Mouse (Mus musculus) cerebellum, adult 9-10 months (tissue): ENCODE measurements around the gene Esm1.
A peak's percentile ranks its signal among the peaks of the same experiment; 100 is the strongest.
"Not testable (repeated sequence)": the region's sequence is repeated elsewhere in the genome, so short reads cannot be mapped to it uniquely, and the experiment has no call there.

ENCODE experiments used
- DNase-seq: peaks from one replicate; pipeline ENCODE4 v3.0.0; 2022

The Esm1 gene

DNA sequence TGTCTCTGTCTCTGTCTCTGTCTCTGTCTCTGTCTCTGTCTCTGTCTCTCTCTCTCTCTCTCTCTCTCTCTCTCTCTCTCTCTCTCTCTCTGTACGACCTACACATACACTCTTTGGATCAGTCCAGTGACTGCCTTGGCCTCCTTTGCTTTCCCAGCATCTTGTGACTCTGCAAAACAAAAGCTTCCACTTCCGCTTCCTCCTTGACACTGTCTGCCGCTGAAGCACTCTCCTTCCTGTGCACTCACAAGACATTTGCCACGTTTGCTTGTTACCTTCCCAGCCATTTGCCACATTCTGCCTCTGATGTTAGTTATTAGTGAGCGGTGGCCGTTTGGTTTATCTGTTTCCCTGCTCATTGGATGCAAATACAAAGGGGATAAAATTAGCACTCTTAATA lies 32.7 kb downstream of the Esm1 start:
- no peak for DNase-seq

DNA sequence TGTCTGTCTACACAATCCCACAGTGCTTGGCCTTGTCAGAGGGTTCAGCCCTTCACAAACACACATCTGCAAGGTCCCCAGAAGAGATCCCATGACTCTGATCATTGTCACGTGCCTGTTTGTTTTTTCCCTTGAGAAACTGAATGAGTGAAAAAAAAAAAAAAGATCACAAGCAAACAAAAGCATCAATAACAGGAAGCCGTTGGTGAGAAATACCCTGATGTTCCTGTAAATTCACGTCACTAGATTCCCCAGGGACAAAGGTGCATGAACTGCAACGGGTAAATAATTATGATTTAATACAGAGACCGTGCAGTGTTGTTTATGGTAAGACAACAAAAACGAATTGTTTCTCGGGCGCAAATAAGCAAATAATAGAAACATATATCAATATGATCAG lies 35.6 kb downstream of the Esm1 start:
- DNase-seq, result no peak

DNA sequence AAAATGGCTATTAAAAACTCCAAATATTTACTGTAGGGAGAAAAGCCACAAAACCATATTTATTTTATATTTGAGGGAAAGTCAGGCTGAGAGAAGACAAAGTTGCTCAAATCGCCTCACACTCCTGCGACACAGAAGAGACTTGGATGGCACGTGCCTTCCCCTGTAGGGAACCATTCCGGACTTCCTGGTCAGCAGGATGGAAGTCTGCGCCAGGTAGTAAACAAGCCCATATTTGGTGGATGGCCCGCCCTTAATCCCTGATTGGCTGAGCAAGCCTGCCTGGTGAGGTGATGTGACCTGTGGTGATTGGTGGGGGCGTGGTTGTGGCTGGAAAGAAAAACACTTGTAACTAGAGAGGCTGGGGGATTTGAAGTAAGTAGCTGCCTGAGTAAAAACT lies 43.1 kb downstream of the Esm1 start:
- not testable (repeated sequence) for DNase-seq

DNA sequence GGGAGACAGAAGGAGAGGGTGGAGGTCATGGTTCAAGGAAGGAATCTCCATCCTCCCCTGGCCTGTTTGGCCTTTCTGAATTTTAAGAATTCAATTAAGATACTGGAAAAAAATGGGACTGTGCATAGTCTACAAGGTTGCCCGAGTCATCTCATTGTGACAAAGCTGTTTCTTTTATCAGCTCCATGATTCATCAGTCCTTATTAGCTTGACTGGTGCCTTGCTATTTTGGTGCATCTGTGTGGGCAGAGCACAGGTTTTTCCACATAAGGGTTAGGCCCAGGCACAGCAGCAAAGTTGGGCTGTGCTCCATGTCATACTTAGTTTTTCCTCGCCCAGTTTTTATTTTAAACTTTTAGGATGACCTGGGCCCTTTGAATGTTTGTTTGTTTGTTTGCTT lies 47.3 kb downstream of the Esm1 start:
- no peak for DNase-seq

DNA sequence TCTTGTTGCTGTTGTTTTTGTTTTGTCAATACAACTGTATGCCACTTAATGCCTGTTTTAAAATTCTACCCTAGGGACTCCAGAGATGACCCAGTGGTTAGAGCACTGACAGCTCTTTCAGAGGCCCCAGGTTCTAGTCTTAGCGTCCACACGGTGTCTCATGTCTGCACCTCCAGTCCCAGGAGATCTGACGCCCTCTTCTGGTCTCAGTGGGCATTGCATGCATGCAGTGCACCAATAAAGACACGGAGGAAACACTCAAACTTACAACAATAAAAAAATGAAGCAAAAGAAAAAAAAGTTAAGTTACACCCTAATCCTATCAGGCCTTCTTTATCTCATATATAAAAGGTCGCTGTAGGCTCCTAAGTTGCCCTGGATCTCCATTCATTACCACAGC lies 47.7 kb downstream of the Esm1 start:
- no peak for DNase-seq

DNA sequence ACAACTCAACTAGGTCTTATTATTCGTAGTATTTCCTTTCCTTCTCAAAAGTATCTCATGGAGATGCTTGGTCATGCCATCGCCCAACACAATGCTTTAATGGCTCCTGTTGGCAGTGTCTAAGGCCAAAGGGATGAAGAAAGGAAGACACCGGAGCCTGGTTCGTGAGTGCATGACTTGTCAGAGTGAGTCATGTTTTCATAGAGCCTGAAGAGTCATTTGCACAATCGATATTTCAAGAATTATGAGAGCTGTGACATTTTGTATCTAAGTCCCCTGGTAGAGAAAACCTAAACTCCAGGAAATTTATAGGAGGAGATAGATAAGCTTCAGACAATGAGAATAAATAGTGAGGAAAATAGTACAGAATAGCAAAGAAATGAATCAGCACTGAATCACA lies 49.8 kb downstream of the Esm1 start:
- DNase-seq, result no peak

DNA sequence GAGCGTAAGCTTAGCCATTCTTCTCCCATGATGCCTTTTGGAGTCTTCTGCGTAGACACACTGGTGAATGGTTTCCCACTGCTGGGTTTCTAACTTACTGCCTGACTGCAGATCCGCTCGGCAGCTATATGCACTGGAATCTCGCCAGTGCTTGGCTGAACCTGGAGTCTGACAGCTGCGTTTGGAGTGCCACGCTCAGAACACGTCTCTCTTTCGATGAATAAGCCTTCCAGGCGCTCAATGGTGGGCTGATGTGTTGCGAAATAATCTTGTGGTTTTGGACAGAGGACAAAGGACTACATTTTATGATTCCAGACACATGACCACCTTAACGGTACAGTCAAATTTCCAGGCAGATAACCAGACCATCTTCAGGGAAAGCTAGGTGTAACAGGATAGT lies 53.4 kb downstream of the Esm1 start:
- no peak for DNase-seq

DNA sequence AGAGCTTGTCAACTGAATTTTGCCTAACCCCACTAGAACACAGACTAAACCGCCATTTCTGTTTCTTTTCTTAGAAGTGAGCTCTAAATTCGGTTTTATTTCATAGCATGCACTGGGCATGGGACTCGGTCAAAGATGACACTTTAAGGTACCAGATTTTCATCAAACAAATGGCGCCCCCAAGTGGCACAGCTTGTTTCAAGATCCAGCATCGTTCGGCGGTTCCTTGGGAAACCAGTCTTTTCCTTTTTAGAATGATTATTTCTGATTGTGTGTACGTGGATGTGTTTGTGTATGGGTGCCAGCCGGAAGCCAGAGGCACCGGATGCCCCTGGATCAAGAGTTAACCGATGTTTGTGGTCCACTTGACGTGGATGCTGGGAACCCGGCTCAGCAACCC lies 55.8 kb downstream of the Esm1 start:
- DNase-seq, result no peak

DNA sequence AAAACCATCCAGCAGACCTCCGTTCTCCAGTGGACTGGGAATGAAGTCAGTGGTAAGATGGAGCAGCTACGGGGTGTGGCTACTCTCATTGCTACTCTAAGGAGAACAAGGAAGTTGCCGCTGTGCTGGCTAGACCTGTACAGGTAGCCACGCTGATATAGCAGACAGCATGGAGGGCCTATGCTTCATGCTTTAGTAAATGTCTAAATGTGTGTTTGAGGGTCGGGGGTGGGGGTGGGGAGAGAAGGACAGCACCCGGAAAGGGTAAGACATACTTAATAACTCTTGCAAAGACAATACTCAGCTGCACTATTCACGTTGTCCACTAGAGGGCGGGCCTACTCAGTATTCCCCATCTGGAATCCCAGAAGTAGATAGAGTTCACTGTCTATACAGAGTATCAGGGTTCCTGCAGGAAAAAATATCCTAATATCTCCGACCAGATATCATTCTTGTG lies 57.1 kb downstream of the Esm1 start:
- DNase-seq, result peak; percentile 65

DNA sequence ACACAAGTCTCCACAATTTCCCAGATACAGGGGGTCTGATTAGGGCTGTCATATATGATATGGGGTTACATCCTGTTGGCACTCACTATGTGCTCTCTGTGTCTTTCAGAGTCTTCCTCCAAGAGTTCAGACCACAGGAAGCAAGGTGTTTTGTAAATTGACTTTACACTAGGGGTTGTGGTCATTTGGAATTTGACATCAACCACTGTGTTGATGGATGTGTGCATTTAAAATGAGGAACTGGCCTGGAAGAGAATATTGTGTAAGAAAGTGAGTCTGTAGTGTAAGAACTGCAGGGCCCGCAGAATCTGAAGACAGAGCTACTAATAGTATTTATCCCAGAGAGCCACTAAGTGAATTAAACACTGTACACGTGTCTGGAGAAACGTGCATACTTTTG lies 57.7 kb downstream of the Esm1 start:
- DNase-seq, result no peak
